Mouse (Mus musculus) limb, embryonic 14.5 days (tissue): ENCODE measurements around the gene Ybey. TPM values are rescaled to one million over a fixed set of nuclear protein-coding genes. Genes with fewer than 3 reads are reported as not detected.

ENCODE experiments used
- ATAC-seq: fragments of 200-750 bp; cut with Nextera tagmentation; 2 replicates; pipeline ENCODE4 v1.8.0; 2017; ENCODE audit warnings: low read depth, moderate number of reproducible peaks, moderate TSS enrichment; ENCODE audit not compliant: low FRiP score
- DNase-seq: peaks from one replicate; pipeline ENCODE4 v3.0.0-alpha.2; 2015; ENCODE audit warnings: low spot score
- H3K27ac ChIP-seq: fragments of 300-500 bp; sonication (generic); replicated peaks from 2 replicates; pipeline ENCODE4 v1.5.1; 2014; ENCODE audit warnings: low read depth, mild to moderate bottlenecking, low read length, moderate library complexity, mixed read lengths
- H3K27me3 ChIP-seq: fragments of 300-500 bp; sonication (generic); 2 replicates; pipeline ENCODE4 v1.6.1; 2014; ENCODE audit warnings: low read length, mixed read lengths; ENCODE audit not compliant: control insufficient read depth, insufficient read depth
- H3K36me3 ChIP-seq: fragments of 300-500 bp; sonication (generic); 2 replicates; pipeline ENCODE4 v1.6.1; 2014; ENCODE audit warnings: mild to moderate bottlenecking, low read length, moderate library complexity, mixed read lengths; ENCODE audit not compliant: control insufficient read depth, insufficient read depth
- H3K4me1 ChIP-seq: fragments of 300-500 bp; sonication (generic); 2 replicates; pipeline ENCODE4 v1.6.1; 2014; ENCODE audit warnings: antibody characterized with exemption, low read length, mixed read lengths; ENCODE audit not compliant: control insufficient read depth, insufficient read depth
- H3K4me2 ChIP-seq: fragments of 300-500 bp; sonication (generic); replicated peaks from 2 replicates; pipeline ENCODE4 v1.6.1; 2014; ENCODE audit warnings: low read depth, mild to moderate bottlenecking, low read length, moderate library complexity; ENCODE audit not compliant: severe bottlenecking
- H3K4me3 ChIP-seq: fragments of 300-500 bp; sonication (generic); replicated peaks from 2 replicates; pipeline ENCODE4 v1.5.1; 2014; ENCODE audit warnings: low read length
- H3K9ac ChIP-seq: fragments of 300-500 bp; sonication (generic); 2 replicates; pipeline ENCODE4 v1.6.1; 2014; ENCODE audit warnings: mild to moderate bottlenecking, low read depth, low read length, moderate library complexity; ENCODE audit not compliant: severe bottlenecking
- H3K9me3 ChIP-seq: fragments of 300-500 bp; sonication (generic); 2 replicates; pipeline ENCODE4 v1.6.1; 2016; ENCODE audit warnings: low read length; ENCODE audit not compliant: control insufficient read depth
- POLR2A ChIP-seq: fragments of 200-500 bp; IDR thresholded peaks from 2 replicates; pipeline ENCODE4 v1.8.0; 2012; ENCODE audit warnings: inconsistent platforms, mild to moderate bottlenecking, moderate library complexity, borderline replicate concordance; ENCODE audit not compliant: insufficient read depth, insufficient read length; ENCODE audit errors: extremely low read depth
- WGBS: fragments of 180-500 bp; shearing (Covaris S2); extraction: QIAGEN DNeasy Blood & Tissue Kit; methylation state at CpG from one replicate; pipeline ENCODE4 v1.1.7; 2014; 5-methylcytosine and 5-hydroxymethylcytosine counted together
- polyA plus RNA-seq, 2 experiments: library from polyadenylated mRNA; depleted of rRNA in 1 of 2; stranded (reverse) in 1 of 2; unstranded in 1 of 2; fragments of >200 nt; fragmentation: Nextera tagmentation in 1 of 2; extraction: Ambion mirVana in 1 of 2; gene quantifications; 2 replicates each; pipeline versions ENCODE4 v1.2.1 to v1.2.3; 2012 to 2014

Gene Ybey
- polyA plus RNA-seq, 2 experiments: 3.5 to 4.3 TPM

DNA sequence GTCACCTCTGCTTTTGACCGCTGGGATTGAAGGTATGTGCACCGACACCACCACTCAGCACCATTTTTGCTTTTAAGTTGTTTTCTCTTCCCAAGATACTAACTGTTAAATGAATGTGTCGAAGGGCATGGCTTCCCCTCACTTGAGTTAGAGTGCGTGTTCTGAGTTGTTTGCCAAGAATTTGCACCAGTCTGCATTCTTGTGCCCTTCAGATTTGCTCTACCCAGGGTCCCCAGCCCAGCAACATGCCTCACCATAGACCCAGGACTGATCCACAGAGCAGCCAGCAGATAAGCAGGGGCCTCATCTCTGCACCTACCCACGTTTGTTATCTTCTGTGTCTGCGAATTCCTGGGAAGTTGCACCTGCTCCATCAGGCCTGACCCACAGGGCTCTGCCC lies 12.6 kb upstream of the Ybey start:
- Histone ChIP-seq H3K27ac (no peak overlapping the region), H3K9me3 (no peaks in the 10 kb centered on the region), H3K36me3 (peaks cover 95% of the 10 kb centered on the region), H3K4me1 (no peaks in the 10 kb centered on the region), H3K4me3 (no peak overlapping the region), H3K9ac (no peak overlapping the region), H3K4me2 (no peak overlapping the region), H3K27me3 (no peaks in the 10 kb centered on the region)
- WGBS: 93% methylated on average over 6 of the region's 6 CpGs
- ATAC-seq (no peak), DNase-seq (no peak)
- no peak for TF ChIP-seq POLR2A

- no peak for TF ChIP-seq POLR2A
- Histone ChIP-seq H3K4me2 (no peak overlapping the region), H3K36me3 (peaks cover 96% of the 10 kb centered on the region), H3K27me3 (no peaks in the 10 kb centered on the region), H3K4me3 (no peak overlapping the region), H3K9ac (no peak overlapping the region), H3K9me3 (no peaks in the 10 kb centered on the region), H3K27ac (no peak overlapping the region), H3K4me1 (no peaks in the 10 kb centered on the region)
- no peak for DNase-seq
- no peak for ATAC-seq
- 92% methylated on average over 13 of the region's 13 CpGs for WGBS
Observed at GRCm38 (mm10) chr10:76480851-76481250, 11.9 kb upstream of the Ybey start.

DNA sequence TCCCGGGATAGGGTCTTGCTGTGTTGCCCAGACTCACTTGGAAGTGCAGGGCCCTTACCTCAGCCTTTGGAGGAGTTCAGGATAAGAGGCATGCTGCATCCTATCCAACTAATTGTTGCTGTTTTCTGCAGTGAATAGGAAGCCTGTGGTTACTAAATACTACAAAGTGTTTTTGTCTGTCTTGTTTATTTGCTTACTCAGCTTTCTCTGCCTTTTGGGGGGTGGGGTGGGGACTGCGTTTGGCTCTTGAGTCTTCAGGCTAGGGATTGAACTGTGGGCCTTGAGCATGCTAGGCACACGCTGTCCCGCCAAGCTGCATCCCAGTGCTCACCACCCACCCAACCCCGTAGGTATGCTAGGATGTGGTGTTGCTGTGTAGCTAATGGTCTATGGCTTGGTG lies 4.8 kb upstream of the Ybey start:
- no peak overlapping the region for H3K9ac ChIP-seq
- DNase-seq (no peak), ATAC-seq (no peak)
- H3K27ac ChIP-seq: no peak overlapping the region
- H3K4me1 ChIP-seq: no peaks in the 10 kb centered on the region
- TF ChIP-seq POLR2A: no peak
- H3K9me3 ChIP-seq: no peaks in the 10 kb centered on the region
- no peak overlapping the region for H3K4me2 ChIP-seq
- no peaks in the 10 kb centered on the region for H3K27me3 ChIP-seq
- peaks cover 81% of the 10 kb centered on the region for H3K36me3 ChIP-seq
- WGBS: 93% methylated on average over 5 of the region's 5 CpGs
- H3K4me3 ChIP-seq: no peak overlapping the region

DNA sequence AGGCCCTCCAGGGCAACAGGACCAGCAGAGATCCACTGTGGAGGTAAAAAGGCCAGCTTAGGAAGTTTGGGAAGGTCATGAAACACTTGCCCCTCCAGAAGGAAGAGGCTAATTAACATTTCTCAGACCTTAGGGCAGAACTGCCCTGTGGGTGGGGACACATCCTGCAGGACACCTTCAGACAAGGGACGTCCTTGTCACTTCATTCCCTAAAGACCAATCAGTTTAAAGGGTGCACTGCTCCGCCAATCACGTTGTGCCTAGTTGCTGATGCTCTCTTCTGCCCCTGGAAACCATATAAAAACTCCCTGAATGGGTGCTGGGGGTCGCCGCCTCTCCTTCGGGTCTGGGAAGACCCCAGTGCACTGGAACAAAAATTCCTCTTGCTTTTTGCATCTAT lies 6.2 kb downstream of the Ybey start:
- Histone ChIP-seq H3K4me3 (no peak overlapping the region), H3K4me2 (no peak overlapping the region), H3K27ac (no peak overlapping the region), H3K4me1 (no peaks in the 10 kb centered on the region), H3K36me3 (0 out of 2 replicates have a peak, but pooled peaks cover 3% of the 10 kb centered on the region), H3K27me3 (no peaks in the 10 kb centered on the region), H3K9ac (no peak overlapping the region), H3K9me3 (no peaks in the 10 kb centered on the region)
- DNase-seq: no peak
- TF ChIP-seq POLR2A: no peak
- 85% methylated on average over 6 of the region's 6 CpGs for WGBS
- no peak for ATAC-seq

DNA sequence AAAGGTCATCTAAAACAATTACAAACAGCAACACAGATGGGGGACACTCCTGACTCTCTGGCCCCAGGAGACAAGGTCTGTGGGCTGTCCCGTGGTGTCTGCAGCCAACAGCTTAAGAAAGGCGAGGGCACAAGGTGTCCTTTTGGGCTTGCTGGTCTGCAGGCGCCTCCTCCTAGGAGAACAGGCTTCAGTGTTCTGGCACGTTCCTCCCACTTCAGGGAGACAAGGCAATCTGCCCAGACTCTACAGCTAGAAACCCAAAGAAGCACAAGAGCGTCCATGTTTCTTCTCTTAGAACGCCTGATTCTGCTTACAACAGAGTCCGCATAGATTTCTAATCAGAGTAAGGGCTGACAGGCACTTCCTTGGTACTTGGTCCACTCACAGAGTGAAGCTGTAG lies 6.6 kb downstream of the Ybey start:
- H3K36me3 ChIP-seq: 0 out of 2 replicates have a peak, but pooled peaks cover 3% of the 10 kb centered on the region
- no peaks in the 10 kb centered on the region for H3K4me1 ChIP-seq
- TF ChIP-seq POLR2A: no peak
- H3K9ac ChIP-seq: no peak overlapping the region
- no peaks in the 10 kb centered on the region for H3K27me3 ChIP-seq
- no peak overlapping the region for H3K27ac ChIP-seq
- no peak overlapping the region for H3K4me3 ChIP-seq
- ATAC-seq (no peak), DNase-seq (no peak)
- no peak overlapping the region for H3K4me2 ChIP-seq
- H3K9me3 ChIP-seq: no peaks in the 10 kb centered on the region
- WGBS: 93% methylated on average over 7 of the region's 7 CpGs

GRCm38 (mm10) chr10:76461255-76461654 lies 7.7 kb downstream of the Ybey start:
- Histone ChIP-seq H3K9me3 (no peaks in the 10 kb centered on the region), H3K9ac (no peak overlapping the region), H3K4me1 (no peaks in the 10 kb centered on the region), H3K27me3 (no peaks in the 10 kb centered on the region), H3K27ac (no peak overlapping the region), H3K36me3 (0 out of 2 replicates have a peak, but pooled peaks cover 3% of the 10 kb centered on the region), H3K4me2 (no peak overlapping the region), H3K4me3 (no peak overlapping the region)
- ATAC-seq: no peak
- no peak for TF ChIP-seq POLR2A
- no peak for DNase-seq
- 83% methylated on average over 1 of the region's 1 CpGs for WGBS
